Mouse (Mus musculus) spleen, embryonic (tissue): Measurements from ENCODE around the gene Pik3r6.

ENCODE experiments used
- CTCF ChIA-PET: fragments of 350-600 bp; sonication (Branson Sonifier 250); formaldehyde crosslinking; loops from one replicate; lab custom pipeline; 2022; lab: Charles Lee

Pik3r6 gene

GRCm38 (mm10) chr11:68486093-68486492 is 16.7 kb upstream of the Pik3r6 start:
- CTCF ChIA-PET: no interaction called here

- CTCF ChIA-PET: no interaction called here
These were observed 15.1 kb upstream of the Pik3r6 start for GRCm38 (mm10) chr11:68487720-68488119.

DNA sequence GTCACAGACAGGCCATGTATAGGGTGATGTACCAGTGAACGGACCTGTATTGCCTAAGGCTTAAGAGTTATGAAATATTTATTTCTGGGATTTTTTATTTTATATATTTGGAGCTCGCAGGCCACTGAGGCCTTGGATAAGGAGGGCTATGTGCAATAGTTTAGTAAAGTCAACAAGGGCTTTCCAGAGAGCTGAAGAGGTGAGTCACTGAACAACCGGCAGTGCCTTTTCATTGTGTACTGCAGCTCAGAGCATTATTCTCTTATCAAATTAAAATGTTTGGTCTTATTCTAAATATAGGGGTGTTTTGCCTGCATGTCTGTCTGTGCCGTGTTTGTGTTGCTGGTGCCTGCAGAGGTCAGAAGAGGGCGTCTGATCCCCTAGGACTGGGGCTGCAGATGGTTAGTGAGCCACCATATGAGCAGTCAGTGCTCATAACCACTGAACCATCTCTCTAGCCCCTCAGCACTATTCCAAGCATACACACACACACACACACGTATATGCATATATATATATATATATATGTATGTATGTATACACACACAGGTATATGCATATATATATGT is 14.5 kb upstream of the Pik3r6 start:
- CTCF ChIA-PET: no interaction called here

- CTCF ChIA-PET: interaction anchor here (1.0 kb wide), 1 partner anchor 15 kb away, joined by 3 read pairs; no protein-coding TSS in a partner anchor
These were observed 13.6 kb upstream of the Pik3r6 start for GRCm38 (mm10) chr11:68489236-68489635.

DNA sequence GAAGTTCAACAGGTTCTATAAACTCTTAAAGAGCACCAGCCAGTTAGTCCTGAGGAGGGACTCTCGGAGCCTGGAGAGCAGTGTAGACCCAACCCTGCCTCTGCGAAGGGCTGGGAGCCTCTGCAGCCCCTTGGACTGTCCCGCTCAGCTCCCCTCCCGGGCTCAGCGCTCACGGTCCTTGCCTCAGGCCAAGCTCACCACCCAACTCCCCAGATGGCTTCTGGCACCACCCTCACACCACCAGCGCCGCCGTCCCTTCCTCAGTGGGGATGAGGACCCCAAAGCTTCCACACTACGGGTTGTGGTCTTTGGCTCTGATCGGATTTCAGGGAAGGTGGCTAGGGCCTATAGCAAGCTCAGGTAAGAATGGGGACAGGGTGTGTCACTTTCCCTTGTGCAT is 10.2 kb upstream of the Pik3r6 start:
- CTCF ChIA-PET: no interaction called here

- CTCF ChIA-PET: no interaction called here
These were observed 9.1 kb upstream of the Pik3r6 start for GRCm38 (mm10) chr11:68493760-68494159.

- CTCF ChIA-PET: no interaction called here
These were observed 5.7 kb upstream of the Pik3r6 start for GRCm38 (mm10) chr11:68497081-68497480.

GRCm38 (mm10) chr11:68498517-68498916 is 4.3 kb upstream of the Pik3r6 start:
- CTCF ChIA-PET: no interaction called here

- CTCF ChIA-PET: interaction anchor here (0.6 kb wide), 1 partner anchor 13 kb away, joined by 6 read pairs; no protein-coding TSS in a partner anchor
These were observed 3.7 kb upstream of the Pik3r6 start for GRCm38 (mm10) chr11:68498999-68499699.

DNA sequence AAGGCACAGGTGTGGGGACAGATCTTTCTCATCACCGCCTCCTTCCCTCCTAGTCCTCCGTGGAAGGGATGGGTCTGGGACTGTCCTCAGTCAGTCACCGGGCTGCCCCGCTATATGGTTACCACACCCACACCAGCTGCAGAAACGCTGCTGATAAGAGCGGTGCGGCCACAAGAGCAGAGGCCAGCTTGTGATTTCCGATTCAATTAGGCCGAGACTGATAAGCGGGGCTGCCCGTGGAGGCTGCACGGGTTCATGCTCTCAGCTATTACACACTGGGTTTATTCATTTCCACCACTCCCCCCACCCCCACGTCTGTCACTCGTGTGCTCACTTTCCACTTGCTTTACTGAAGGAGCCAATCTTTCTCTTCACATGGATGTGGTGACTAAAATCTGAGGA is 1.9 kb upstream of the Pik3r6 start:
- CTCF ChIA-PET: no interaction called here

GRCm38 (mm10) chr11:68502408-68502807 is 411 bp upstream of the Pik3r6 start:
- CTCF ChIA-PET: no interaction called here

- CTCF ChIA-PET: no interaction called here
These were observed 2.1 kb downstream of the Pik3r6 start for GRCm38 (mm10) chr11:68504913-68505312.

DNA sequence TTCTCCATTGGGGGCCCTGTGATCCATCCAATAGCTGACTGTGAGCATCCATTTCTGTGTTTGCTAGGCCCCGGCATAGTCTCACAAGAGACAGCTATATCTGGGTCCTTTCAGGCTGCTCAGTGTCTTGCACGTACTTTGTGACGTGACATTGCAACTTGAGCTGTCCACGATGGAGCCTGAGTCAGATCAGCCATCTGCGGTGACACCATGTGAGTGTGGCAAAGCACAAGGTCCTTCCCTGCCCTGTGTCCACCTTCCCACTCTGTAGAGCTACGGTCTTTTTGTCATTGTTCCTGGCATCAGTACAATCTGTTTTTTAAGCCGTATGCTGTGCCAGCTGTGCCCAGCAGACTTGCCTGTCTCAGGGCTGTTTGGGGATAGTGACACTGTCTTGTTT is 4.4 kb downstream of the Pik3r6 start:
- CTCF ChIA-PET: interaction anchor here (0.6 kb wide), 1 partner anchor 333 kb away, joined by 3 read pairs; no protein-coding TSS in a partner anchor

- CTCF ChIA-PET: no interaction called here
These were observed 5.8 kb downstream of the Pik3r6 start for GRCm38 (mm10) chr11:68508619-68509018.

DNA sequence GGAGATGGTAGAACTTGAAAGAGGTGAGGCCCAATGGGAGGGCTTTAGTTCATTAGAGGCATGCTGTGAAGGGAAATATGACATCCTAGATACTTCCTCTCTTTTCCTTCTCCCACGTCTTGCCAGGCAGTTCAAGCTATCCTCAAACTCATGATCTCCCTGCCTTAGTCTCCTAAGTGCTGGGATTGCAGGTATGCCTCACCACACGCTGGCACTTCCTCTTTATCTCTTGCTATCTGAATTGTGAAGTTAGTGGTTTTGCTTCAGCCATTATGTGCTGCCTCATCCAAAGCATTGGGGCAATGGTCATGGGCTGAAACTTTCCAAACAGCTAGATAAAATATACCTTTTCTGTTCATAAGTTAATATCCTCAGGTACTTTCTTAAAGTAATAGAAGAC is 6.4 kb downstream of the Pik3r6 start:
- CTCF ChIA-PET: no interaction called here

DNA sequence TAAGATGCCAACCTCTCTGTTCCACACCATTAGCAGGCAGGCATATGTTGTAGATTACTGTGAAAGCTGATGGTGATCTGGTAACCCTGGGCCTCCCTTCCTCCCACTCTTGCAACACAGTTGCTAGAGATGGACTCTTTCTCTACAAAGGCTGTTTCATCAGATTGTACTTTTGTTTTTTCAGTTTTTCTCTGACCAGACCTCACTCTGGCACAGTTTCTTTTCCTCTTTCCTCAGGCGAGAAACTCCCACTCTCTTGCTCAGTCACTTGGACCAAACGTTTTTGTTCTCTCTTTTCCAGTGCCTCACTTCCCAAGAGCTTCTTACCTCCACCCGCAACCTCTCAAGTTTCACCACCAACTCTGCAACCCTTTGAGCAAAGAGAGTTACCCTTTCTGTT is 11.2 kb downstream of the Pik3r6 start:
- CTCF ChIA-PET: no interaction called here

DNA sequence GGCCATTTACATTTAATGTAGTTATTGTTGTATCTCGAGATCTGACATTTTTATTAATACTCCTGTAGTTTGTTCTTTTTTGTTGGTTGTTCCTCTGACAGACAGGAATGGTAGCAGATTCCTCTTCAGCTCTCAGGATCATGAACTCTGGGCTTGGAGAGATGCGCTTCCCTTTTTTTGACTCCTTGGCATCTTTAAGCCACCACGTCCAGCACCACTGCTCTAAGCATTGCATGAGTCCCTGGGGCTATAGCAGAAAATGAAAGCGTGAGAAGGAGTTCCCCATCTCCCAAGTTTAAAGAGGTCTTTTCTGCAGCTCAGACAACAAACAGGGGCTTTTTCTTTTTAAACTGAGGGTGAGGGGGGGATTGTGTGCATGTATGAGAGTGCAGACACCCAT is 16.5 kb downstream of the Pik3r6 start:
- CTCF ChIA-PET: no interaction called here

DNA sequence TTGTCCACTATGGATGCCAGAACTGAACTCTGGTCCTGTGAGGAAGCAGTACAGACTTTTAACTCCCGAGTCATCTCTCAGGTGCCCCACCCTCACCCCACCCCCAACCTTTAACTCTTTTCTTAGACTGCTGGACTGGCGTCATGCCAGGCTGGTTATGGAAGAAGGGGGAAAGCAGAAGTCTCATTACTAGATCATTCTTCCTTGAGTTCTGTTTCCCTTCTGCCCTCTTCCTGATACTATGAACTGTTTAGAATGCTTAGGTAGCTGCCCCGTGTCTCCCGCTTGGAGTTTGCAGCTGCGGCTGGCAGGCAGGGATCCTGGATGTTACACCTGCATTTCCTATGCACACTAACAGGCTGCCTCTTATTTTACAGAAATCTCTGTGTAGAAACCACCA is 17.0 kb downstream of the Pik3r6 start:
- CTCF ChIA-PET: no interaction called here

DNA sequence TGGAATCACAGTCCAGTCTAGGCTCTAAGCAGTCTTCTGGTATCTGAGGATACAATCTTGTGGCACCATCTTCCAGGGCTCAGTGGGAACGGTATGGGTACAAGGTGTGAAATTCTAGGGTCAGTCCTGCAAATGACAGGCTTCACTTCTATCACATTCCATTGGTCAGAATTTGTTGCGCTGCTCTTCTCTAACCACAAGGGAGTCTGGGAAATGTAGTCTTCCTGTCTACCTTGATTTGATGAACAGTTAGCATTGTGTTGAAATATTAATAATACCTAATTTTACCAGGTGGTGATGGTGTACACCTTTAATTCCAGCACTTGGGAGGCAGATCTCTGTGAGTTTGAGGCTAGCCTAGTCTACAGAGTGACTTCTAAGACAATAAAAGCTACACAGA is 17.6 kb downstream of the Pik3r6 start:
- CTCF ChIA-PET: interaction anchor here (0.7 kb wide), 1 partner anchor 111 kb away, joined by 3 read pairs; no protein-coding TSS in a partner anchor

- CTCF ChIA-PET: no interaction called here
These were observed 18.5 kb downstream of the Pik3r6 start for GRCm38 (mm10) chr11:68521352-68521751.

DNA sequence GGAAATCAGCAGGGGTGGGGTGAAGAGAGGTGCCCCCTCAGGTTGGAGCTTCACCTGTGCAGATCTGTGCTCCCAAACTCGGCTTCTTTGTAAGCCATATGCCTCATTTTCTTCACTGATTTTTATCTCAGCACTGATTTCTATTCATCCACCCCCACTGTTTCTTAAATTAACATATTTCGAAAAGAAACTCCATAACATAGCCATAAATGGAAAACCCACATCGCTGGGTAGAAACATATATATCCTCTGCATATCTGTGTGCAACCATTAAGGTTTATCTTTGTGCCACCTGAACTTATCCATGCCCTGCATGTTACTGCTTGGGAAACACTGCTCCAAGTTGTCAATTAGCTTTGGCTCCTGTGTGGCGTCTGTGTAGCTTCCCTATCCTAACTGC is 23.6 kb downstream of the Pik3r6 start:
- CTCF ChIA-PET: no interaction called here

DNA sequence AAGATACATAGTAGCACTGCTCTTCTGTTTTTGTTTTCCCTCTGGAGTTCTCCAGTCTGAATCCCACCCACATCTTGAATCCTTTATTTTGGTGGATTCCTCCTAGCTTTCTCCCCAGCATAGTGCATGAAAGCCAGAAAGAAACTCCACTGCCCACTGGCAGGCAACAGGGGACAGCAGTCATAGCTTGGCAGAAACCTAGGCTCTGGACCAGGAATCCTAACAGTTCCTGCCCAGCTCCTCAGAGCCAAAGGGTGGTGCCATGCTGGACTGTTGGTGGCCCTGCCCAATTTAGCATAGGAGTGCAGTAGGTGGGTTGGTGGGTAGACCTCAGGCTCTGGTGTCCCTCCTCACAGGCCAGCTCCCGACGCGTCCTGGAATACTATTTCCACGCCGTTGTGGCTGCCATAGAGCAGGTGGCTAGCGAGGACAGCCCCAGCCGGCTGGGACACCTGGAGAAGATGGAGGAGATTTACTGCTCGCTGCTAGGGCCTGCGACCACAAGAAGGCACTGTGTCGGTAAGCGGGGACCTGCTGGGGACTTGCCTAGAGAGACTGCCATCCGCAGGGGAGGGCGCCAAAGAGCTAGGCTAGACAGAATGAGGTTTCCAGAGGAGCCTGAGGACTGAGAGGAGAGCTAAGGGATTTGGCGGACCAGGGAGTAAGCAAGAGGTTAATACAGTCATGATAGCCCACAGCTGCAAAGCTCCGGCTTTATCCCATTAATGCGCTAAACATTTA is 28.4 kb downstream of the Pik3r6 start:
- CTCF ChIA-PET: no interaction called here
